Mouse (Mus musculus): Measurements from ENCODE around the gene Lgals1.

Gene Lgals1

DNA sequence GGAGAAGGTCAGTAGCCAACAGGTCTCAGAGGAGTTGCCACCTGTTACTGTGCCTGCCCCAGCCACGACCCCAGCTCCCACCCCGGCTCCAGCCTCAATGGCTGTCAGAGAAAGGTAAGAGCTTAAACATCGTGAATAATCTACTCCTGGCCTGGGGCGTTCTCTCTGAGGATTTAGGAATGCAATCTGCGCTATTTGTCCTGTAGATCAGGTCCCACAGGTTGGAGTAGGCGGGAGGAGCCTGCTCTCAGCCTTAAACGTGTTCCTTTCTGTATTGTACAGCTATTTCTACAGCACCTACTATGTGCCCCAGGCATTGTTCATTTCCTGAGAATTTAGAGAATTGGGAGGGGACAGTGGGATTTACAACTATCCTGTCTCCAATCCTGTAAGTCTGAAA is 18.1 kb upstream of the Lgals1 start:
- DNase-seq (ENCODE audit: extremely low read depth, insufficient read length, low spot score): no peak

DNA sequence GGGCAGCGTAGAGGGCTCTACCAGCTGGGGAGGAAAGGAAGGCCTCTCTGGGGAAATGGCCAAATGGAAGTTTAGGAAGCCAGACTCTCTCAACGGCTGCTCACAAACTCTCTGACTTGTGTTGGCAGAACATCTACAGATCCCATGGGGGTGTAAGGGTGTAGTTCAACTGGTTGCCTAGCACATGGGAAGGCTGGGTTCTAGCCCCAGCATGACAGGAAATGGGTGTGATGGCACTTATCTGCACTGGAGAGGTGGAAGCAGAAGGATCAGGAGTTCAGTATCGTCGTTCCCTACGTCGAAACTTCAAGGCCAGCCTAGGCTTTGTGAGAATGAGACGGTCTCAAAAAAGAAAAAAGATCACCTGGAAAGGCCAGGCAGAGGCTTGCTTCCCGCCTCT is 17.5 kb upstream of the Lgals1 start:
- no peak for DNase-seq (ENCODE audit: extremely low read depth, insufficient read length, low spot score)

DNA sequence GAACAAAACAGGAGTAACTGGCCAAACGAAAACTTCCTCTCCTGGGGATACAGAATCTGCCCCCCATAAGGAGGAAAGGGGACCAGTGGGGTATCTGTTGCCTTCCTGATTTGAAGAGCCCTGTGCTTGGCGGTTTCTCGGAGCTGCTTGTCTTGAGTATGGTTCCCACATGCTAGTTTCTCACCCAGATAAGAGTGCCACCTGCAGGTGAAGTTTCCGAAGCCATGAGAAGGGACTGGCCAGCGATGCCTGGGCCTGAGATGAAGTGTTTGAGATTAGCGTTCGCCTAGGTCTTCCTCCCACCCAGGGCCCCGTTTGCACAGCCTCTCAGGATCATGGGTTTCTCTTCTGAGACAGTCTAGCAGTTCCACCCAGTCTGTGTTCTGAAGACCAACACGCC is 14.5 kb upstream of the Lgals1 start:
- DNase-seq (ENCODE audit: extremely low read depth, insufficient read length, low spot score): no peak

DNA sequence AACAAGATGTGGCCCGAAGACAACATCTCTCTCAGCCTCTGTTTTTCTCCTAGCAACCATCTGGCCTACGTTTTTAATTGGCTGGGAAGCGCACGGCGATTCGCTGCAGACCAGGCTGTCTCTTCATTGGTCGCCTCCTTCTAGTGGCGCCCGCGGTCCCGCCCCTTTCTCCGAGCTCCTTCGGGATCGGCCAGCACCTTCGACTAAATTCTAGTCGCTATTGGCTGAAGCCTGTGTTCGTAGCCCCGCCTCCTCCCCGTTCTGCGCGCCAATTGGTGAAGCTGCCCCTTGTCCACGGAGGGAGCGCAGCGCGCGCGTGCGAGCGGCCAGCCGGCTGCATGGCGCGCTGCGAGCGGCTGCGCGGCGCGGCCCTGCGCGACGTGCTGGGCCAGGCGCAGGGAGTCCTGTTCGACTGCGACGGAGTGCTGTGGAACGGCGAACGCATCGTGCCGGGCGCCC is 12.9 kb upstream of the Lgals1 start, which contains the start of gene Pdxp:
Gene Pdxp (plus strand): TSS at position 288 of the 459 bp plus-strand sequence.
- no peak for DNase-seq (ENCODE audit: extremely low read depth, insufficient read length, low spot score)

DNA sequence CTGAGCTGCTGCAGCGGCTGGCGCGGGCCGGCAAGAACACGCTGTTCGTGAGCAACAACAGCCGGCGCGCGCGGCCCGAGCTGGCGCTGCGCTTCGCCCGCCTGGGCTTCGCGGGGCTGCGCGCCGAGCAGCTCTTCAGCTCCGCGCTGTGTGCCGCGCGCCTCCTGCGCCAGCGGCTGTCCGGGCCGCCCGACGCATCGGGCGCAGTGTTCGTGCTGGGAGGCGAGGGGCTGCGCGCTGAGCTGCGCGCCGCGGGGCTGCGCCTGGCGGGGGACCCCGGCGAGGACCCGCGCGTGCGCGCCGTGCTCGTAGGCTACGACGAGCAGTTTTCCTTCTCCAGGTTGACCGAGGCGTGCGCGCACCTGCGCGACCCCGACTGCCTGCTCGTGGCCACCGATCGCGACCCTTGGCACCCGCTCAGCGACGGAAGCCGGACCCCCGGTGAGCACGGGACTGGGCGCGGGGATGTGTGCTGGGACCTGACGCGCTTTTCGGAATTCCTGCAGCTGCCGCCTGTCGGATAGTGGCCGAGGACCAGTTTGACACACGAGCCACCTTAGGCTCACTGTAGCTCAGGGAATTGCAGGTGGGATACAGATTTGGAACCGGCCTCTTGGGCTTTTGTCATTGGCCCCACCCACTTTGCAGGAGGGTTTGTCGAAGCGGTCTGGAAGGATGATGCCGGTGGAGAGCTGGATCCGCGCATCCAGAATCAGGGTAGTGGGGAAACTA is 12.3 kb upstream of the Lgals1 start:
- DNase-seq (ENCODE audit: extremely low read depth, insufficient read length, low spot score): no peak

DNA sequence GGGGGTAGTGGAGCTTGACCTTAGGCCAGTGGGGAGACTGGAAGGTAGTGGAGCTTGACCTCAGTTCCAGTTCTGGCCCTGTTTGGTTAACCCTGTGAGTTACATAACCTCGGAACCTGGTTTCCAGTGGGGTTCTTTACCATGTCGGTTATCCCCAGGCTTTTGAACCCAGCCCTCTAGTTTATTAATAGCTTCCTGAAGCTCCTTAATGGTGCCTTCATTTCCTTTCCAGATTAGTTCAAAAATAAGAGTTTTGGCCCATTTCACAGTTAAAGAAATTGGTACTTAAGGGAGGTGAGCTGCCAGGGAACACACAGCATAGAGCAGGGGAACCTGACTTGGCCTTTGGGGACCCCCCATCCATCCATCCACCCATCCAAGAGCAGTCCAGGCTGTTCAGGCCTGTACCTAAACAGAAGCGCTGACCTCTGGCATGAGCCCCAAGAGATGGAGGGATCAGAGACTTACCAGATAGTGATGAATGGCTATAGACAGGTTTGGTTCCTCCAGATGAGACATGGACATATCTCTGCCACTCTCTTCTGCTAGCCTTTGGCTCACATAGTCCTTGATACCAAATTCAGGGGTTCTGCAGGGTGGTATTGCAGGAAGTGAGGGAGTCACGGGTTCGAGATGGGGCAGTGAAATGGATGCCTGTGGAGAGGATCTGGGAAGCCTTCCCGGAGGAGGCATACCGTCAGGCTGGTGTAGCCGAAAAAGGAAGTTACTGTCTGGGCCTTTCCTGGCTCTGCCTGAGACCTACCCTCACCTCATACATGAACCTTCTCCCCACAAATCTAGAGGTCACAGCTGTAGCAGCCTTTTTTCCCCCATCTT is 11.5 kb upstream of the Lgals1 start:
- DNase-seq (ENCODE audit: extremely low read depth, insufficient read length, low spot score): no peak

DNA sequence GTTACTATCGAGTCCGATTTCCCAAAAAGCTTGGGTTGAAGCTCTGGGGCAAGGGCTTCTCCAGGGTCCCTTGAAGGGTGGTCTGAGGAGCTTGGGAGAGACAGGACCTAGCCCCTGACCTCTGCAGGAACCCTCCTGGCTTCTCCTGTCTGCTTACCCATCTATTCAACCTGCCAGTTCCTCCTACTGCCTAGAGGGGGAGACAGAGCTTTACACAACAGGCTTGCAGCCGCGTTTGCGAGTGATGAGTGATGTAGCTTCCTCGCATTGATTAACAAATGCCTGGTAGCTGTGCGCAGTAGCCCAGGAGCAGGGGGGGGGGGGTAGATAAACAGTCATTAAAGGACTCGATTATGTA is 10.9 kb upstream of the Lgals1 start:
- peak; percentile 54 for DNase-seq (ENCODE audit: extremely low read depth, insufficient read length, low spot score)

DNA sequence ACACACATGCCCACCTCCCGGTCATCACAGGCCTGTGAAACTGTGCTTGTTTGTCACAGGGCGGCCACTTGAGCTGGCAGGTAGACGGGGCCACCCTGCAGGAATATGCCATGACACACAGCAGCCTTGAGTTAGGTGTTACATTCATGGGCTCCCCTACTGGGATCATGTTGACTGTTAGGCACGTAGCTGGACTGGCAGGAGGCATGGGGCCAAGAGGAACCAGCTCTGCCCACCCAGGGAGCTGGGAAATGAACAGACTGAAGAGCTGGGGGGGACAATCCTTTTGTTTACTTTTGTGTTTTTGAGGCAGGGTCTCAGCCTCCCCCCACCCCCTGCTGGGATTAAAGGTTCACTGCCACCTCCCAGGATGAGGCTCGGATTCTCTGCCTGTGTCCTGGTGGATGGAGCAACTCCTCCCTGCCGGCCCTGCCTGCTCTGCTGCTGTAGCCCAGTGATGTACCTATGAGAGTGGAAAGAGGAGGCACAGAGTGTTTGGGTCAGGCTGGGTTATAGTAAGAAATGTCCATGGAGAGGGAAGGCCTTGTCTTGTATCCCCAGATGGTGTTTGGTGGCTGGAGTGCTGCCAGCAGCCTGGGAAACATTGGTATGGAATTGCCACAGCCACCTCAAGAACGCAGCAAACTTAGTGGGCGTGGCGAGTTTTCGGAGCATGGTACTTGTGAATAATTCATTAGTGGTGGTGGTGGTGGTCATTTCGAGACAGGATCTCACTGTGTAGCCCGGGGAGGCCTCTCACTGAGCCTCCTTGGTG is 10.3 kb upstream of the Lgals1 start:
- DNase-seq (ENCODE audit: extremely low read depth, insufficient read length, low spot score): peak; percentile 57

DNA sequence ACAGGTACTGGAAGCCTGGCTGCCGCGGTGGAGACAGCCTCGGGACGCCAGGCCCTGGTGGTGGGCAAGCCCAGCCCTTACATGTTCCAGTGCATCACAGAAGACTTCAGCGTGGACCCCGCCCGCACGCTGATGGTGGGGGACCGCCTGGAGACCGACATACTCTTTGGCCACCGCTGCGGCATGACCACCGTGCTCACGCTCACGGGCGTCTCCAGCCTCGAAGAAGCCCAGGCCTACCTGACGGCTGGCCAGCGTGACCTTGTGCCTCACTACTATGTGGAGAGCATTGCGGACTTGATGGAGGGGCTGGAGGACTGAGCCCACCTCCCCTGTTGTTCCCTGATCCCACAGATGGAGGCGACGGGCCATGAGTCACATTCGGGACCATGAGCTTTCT is 8.4 kb upstream of the Lgals1 start:
- DNase-seq (ENCODE audit: extremely low read depth, insufficient read length, low spot score): no peak

DNA sequence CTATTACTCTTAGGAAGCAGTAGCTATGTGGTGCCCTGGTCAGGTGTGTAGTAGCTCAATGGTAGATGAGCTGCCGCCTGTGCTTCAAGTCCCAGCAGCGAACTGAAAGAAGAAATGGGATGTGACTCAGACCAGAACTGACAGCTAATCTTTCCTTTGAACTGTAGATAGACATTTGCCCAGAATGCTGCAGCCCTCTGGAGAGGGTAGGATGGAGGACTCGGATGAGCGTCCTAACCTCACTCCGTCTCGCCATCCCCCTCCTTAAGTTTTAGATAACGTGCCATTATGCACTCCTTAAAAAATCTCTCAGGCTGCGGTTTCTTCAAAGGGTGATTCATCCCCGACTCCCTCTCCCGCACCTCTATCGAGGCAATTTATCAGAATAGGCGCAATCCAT is 6.6 kb upstream of the Lgals1 start:
- no peak for DNase-seq (ENCODE audit: extremely low read depth, insufficient read length, low spot score)

DNA sequence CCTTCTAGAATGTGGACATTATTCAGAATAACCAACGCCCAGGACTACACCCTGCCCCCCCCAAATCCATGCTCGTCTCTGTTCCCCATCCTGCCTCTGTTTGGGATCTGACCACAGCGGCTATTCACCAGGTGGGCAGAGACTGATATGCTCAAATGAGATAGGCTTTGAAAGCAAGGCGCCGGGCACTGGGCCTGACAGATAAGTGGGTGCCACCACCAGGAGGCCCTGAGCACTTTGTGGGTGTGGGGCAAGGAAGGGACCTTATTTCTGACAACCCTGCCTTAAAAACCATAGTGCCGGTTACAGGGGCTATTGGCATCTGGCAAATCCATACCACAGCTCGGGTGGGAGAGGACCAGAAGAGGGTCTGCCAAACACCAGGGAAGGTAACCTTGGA is 3.8 kb upstream of the Lgals1 start:
- no peak for DNase-seq (ENCODE audit: extremely low read depth, insufficient read length, low spot score)

DNA sequence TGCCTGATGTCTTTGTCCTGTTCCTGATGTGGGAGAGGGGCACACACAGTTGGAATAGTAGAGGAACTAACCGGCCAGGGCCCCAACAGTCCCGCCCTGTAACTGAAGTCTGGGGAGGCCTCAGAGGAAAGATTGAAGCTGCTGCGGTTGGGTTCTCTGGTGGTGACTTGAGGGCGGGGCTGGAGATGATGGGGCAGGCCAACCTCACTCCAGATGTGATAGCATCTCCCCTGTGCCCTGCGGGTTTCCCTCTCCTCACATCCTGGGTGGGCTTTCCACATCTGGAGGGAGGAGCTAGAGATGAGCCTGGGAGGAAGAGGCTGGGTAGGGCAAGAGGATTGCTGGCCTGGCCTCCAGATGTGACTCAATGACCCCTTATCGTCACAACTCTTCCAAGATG is 2.9 kb upstream of the Lgals1 start:
- no peak for DNase-seq (ENCODE audit: extremely low read depth, insufficient read length, low spot score)

DNA sequence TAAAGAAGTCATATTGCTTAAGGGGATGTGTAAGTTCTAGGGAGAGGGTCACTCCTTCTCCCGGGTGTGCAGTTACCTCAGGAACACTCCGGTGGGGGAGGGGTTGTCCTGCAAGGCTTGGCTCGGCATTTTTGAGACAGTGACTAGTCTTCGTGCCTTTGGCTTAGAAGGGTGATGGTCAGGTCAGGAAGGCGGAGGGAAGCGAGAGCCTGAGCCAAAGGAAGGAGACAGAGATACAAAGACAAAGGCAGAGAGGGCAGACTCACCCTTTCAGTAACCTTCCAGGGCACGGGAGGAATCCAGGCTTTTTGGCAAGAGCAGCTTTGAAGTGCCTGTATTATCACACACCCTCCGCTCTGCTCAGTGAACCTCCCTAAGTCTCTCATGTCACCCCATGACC is 1.4 kb upstream of the Lgals1 start:
- DNase-seq (ENCODE audit: extremely low read depth, insufficient read length, low spot score): peak; percentile 56

DNA sequence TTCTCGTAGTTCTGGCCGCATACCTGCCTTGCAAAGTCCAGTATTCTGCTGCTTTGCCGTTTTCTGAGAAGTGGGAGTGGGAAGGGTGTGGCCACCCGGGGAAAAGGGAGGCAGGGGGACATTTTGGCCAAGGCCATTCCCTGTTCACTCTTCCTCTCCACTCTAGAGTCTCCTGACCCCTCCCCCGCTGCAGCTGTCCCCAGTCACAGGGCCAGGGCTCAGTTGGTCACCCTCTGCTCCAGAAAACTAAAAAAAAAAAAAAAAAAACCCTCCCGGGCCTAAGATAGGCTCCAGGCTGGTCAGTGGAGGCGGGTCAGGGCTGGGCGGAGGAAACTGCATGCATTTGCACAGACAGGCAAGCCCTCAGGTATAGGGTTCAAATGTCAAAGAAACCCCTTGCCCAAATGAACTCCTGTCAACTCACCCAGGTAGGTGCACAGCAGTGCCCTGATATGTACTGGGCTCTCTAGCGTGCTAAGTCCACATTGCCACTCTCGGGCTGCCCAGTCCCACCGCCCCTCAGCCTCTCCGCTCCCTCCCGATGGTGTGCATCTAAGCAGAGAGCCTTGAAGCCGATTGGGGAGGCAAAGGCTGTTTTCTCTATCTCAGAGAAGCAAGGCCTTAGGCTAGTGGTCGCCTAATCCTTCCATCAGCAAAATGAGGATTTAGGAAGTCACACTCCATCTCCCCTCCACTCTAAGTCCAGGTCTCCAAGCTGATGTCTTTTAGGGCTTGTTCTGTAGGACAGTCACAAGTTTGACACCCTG is 679 bp downstream of the Lgals1 start:
- DNase-seq (ENCODE audit: extremely low read depth, insufficient read length, low spot score): peak; percentile 63

DNA sequence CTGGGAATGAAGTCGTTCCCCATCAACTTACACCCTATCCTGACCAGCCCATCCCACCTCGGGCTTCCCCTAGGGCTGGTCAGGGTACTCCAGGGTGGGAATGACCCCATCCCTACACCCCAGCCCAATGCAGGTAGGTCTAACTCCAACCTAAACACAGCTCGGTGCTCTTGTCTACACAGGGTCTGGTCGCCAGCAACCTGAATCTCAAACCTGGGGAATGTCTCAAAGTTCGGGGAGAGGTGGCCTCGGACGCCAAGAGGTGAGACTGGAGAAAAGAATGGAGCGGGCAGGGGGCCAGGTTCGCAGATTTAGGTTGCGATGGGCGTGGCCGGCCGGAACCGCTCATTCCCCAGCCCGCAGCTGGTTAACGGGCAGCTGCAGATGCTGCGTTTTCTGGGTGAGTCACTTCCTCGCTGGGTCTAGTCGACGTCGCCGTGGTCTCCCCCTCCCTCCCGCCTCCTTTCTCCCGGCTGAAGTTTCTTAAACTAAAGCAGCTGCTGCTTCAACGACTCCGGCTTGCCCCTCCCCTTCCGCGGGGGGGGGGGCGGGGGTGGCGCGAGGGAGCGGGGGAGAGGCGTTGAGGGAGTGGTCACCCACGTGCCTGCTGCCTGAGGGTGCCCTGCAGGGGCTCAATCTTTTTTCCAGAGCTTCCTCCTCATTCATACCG is 1.4 kb downstream of the Lgals1 start:
- peak; percentile 98 for DNase-seq (ENCODE audit: extremely low read depth, insufficient read length, low spot score)

DNA sequence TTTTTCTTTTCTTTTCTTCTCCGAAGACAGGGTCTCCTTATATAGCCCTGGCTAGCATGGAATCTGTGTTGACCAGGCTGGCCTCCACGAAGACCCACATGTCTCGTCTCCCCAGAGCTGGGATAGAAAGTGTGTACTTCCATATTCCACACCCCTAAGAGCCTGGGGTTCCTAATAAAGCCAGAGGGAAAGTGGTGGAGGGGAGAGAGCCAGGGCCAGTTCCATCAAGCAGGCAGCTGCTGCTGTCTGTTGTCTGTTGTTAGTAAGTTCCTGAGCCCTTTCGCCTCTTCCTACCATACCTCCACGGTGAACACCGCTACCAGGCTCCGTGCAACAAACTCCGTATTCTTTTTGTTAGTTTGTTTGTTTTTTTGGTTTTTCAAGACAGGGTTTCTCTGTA is 2.0 kb downstream of the Lgals1 start:
- peak; percentile 36 for DNase-seq (ENCODE audit: extremely low read depth, insufficient read length, low spot score)

DNA sequence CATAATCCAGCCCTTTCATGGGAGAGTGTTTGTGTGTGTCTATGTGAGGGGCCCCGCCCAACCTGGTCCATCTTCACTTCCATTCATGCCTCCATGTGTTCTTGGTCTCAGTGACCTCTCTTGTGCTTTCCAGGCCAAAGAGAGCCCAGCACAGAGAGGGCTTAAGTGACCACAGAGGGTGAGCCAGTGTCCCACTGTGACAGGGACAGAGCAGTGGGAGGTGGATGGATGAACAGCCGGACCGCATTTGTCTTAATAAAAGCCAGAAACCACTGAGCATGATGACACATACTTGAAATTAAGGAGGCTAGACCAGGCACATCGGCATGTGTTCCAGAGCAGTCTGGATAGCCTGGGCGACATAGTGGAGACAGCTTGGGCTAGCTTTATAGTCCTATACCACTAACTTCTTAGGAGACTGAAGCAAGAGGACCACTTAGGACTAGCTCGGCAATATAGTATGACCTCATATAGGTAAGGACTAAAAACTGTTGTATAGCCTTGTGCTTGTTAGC is 3.7 kb downstream of the Lgals1 start:
- peak; percentile 57 for DNase-seq (ENCODE audit: extremely low read depth, insufficient read length, low spot score)

DNA sequence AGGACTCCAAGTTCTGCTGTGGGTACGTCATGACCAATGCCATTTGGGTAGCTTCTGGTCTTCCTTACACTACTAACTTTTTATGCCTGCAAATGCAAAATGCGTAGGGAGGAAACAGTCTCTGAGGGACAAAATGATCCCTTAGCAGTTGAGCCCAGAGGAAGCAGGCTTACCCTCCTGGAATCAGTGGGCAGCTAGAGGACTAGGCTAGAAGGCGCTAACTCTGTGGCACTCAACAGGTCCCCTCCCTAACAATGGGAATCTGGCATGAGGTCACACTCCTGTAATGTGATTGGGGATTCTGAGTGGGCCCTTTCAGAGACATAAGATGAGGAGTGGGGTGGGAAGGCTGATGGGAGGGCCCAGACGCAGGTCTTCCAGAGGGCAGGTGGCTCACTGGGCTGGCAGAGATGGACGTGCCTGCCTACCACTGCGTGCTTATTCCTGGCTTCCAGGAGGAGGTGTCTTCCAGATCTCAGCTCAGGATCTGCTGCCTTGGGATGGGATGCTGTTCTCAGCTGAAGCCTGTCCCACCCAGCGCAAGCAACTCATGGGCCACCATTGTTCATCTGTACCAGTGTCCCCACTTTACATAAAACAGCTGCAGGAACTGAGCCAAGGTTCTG is 4.4 kb downstream of the Lgals1 start:
- DNase-seq (ENCODE audit: extremely low read depth, insufficient read length, low spot score): peak; percentile 68

DNA sequence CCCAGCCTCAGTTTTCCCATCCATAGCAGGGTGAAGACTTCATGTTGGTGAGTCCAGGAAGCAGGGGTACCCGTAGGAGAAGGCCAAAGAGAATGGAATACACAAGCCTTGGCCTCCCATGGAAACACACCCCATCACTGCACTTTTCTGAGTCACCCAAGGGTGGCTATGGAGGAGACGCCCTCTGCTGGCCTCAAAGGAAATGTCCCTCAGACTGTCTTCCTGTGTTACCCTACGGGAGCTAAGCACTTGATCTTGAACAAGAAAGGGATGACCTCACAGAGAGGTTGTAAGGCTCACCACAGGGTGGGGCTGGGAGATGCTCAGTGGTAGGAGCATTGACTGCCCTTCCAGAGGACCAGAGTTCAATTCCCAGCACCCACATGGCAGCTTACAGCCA is 5.1 kb downstream of the Lgals1 start:
- peak; percentile 73 for DNase-seq (ENCODE audit: extremely low read depth, insufficient read length, low spot score)

Measured in 3134 (cell line).